Mouse (Mus musculus) hindbrain, embryonic 15.5 days (tissue): ENCODE results near the gene Arpc2. TPM values are rescaled to one million over a fixed set of nuclear protein-coding genes. Genes with fewer than 3 reads are reported as not detected.
"Not testable (repeated sequence)": the region's sequence is repeated elsewhere in the genome, so short reads cannot be mapped to it uniquely, and the experiment has no call there.

ENCODE experiments used
- ATAC-seq: fragments of 200-750 bp; cut with Nextera tagmentation; 2 replicates; pipeline ENCODE4 v1.8.0; 2017; ENCODE audit warnings: low read depth, moderate number of reproducible peaks, moderate TSS enrichment; ENCODE audit not compliant: low FRiP score
- H3K27ac ChIP-seq: fragments of 300-500 bp; sonication (generic); replicated peaks from 2 replicates; pipeline ENCODE4 v1.5.1; 2015; ENCODE audit warnings: mild to moderate bottlenecking, inconsistent platforms
- H3K27me3 ChIP-seq: fragments of 300-500 bp; sonication (generic); 2 replicates; pipeline ENCODE4 v1.6.1; 2015; ENCODE audit warnings: control low read depth, inconsistent platforms
- H3K36me3 ChIP-seq: fragments of 300-500 bp; sonication (generic); 2 replicates; pipeline ENCODE4 v1.6.1; 2015; ENCODE audit warnings: control low read depth, inconsistent platforms
- H3K4me1 ChIP-seq: fragments of 300-500 bp; sonication (generic); replicated peaks from 2 replicates; pipeline ENCODE4 v1.6.1; 2015; ENCODE audit warnings: control low read depth, inconsistent platforms
- H3K4me2 ChIP-seq: fragments of 300-500 bp; sonication (generic); 2 replicates; pipeline ENCODE4 v1.6.1; 2015; ENCODE audit warnings: moderate library complexity, mild to moderate bottlenecking, inconsistent platforms
- H3K4me3 ChIP-seq: fragments of 300-500 bp; sonication (generic); 2 replicates; pipeline ENCODE4 v1.5.1; 2015; ENCODE audit warnings: mild to moderate bottlenecking, inconsistent platforms
- H3K9ac ChIP-seq: fragments of 300-500 bp; sonication (generic); 2 replicates; pipeline ENCODE4 v1.6.1; 2015; ENCODE audit warnings: inconsistent platforms
- H3K9me3 ChIP-seq: fragments of 300-500 bp; sonication (generic); 2 replicates; pipeline ENCODE4 v1.6.1; 2016; ENCODE audit warnings: control low read depth, inconsistent platforms
- WGBS: fragments of 180-500 bp; shearing (Covaris S2); methylation state at CpG from one replicate; pipeline ENCODE4 v1.1.7; 2015; 5-methylcytosine and 5-hydroxymethylcytosine counted together
- polyA plus RNA-seq: library from polyadenylated mRNA; unstranded; fragments of >200 nt; fragmentation: Nextera tagmentation; extraction: Ambion mirVana; gene quantifications from 2 replicates; pipeline ENCODE4 v1.2.1, GENCODE M21; 2015

Arpc2 gene
- polyA plus RNA-seq, 1 experiment from 2014 or later: 397 TPM

- not testable (repeated sequence) for ATAC-seq, H3K36me3 ChIP-seq, H3K4me3 ChIP-seq, H3K9me3 ChIP-seq, H3K27ac ChIP-seq, H3K27me3 ChIP-seq, H3K4me2 ChIP-seq, H3K9ac ChIP-seq
- H3K4me1 ChIP-seq: peaks cover 45% of the 10 kb centered on the region
- WGBS: 55% methylated on average over 16 of the region's 17 CpGs
These were observed 51.2 kb downstream of the Arpc2 start for GRCm38 (mm10) chr1:74286869-74287607.

GRCm38 (mm10) chr1:74288327-74288726 lies 52.4 kb downstream of the Arpc2 start:
- H3K4me1 ChIP-seq: peaks cover 37% of the 10 kb centered on the region
- H3K4me3 ChIP-seq: no peak overlapping the region
- H3K27ac ChIP-seq: no peak overlapping the region
- H3K27me3 ChIP-seq: no peaks in the 10 kb centered on the region
- H3K4me2 ChIP-seq: no peak overlapping the region
- no peak for ATAC-seq
- WGBS: 82% methylated on average over 4 of the region's 4 CpGs
- H3K36me3 ChIP-seq: 0 out of 2 replicates have a peak, but pooled peaks cover 3% of the 10 kb centered on the region
- H3K9ac ChIP-seq: no peak overlapping the region
- H3K9me3 ChIP-seq: no peaks in the 10 kb centered on the region

GRCm38 (mm10) chr1:74289248-74289647 lies 53.4 kb downstream of the Arpc2 start:
- Histone ChIP-seq H3K4me1 (peaks cover 33% of the 10 kb centered on the region), H3K4me2 (no peak overlapping the region), H3K4me3 (no peak overlapping the region), H3K36me3 (peaks cover 3% of the 10 kb centered on the region; the same call in 1 of the 2 replicates), H3K9ac (no peak overlapping the region), H3K9me3 (no peaks in the 10 kb centered on the region), H3K27ac (no peak overlapping the region), H3K27me3 (no peaks in the 10 kb centered on the region)
- 91% methylated on average over 9 of the region's 9 CpGs for WGBS
- ATAC-seq: no peak

- H3K4me1 ChIP-seq: peaks cover 33% of the 10 kb centered on the region
- no peak for ATAC-seq
- no peaks in the 10 kb centered on the region for H3K9me3 ChIP-seq
- no peak overlapping the region for H3K9ac ChIP-seq
- H3K36me3 ChIP-seq: peaks cover 3% of the 10 kb centered on the region; the same call in 1 of the 2 replicates
- WGBS: 82% methylated on average over 2 of the region's 2 CpGs
- H3K27ac ChIP-seq: no peak overlapping the region
- H3K27me3 ChIP-seq: no peaks in the 10 kb centered on the region
- no peak overlapping the region for H3K4me2 ChIP-seq
- H3K4me3 ChIP-seq: no peak overlapping the region
These were observed 53.9 kb downstream of the Arpc2 start for GRCm38 (mm10) chr1:74289740-74290139.

GRCm38 (mm10) chr1:74290141-74290540 lies 54.3 kb downstream of the Arpc2 start:
- Histone ChIP-seq H3K4me3 (no peak overlapping the region), H3K4me2 (no peak overlapping the region), H3K36me3 (peaks cover 3% of the 10 kb centered on the region; the same call in 1 of the 2 replicates), H3K9ac (no peak overlapping the region), H3K9me3 (no peaks in the 10 kb centered on the region), H3K4me1 (peaks cover 34% of the 10 kb centered on the region), H3K27ac (no peak overlapping the region), H3K27me3 (no peaks in the 10 kb centered on the region)
- no peak for ATAC-seq
- WGBS: 89% methylated on average over 5 of the region's 5 CpGs

- H3K9me3 ChIP-seq: no peaks in the 10 kb centered on the region
- H3K4me2 ChIP-seq: no peak overlapping the region
- H3K36me3 ChIP-seq: peaks cover 3% of the 10 kb centered on the region; the same call in 1 of the 2 replicates
- no peaks in the 10 kb centered on the region for H3K27me3 ChIP-seq
- no peak for ATAC-seq
- H3K4me1 ChIP-seq: peaks cover 42% of the 10 kb centered on the region
- no peak overlapping the region for H3K4me3 ChIP-seq
- no peak overlapping the region for H3K9ac ChIP-seq
- 82% methylated on average over 11 of the region's 11 CpGs for WGBS
- H3K27ac ChIP-seq: no peak overlapping the region
These were observed 56.6 kb downstream of the Arpc2 start for GRCm38 (mm10) chr1:74292331-74293020.

GRCm38 (mm10) chr1:74293306-74293960 lies 57.5 kb downstream of the Arpc2 start:
- Histone ChIP-seq H3K4me1 (peaks cover 41% of the 10 kb centered on the region), H3K27ac (no peak overlapping the region), H3K4me2 (no peak overlapping the region), H3K9ac (no peak overlapping the region), H3K27me3 (no peaks in the 10 kb centered on the region), H3K4me3 (no peak overlapping the region), H3K9me3 (no peaks in the 10 kb centered on the region), H3K36me3 (peaks cover 3% of the 10 kb centered on the region; the same call in 1 of the 2 replicates)
- ATAC-seq: no peak
- 85% methylated on average over 8 of the region's 8 CpGs for WGBS

GRCm38 (mm10) chr1:74294090-74294643 lies 58.3 kb downstream of the Arpc2 start:
- no peaks in the 10 kb centered on the region for H3K9me3 ChIP-seq
- H3K36me3 ChIP-seq: peaks cover 3% of the 10 kb centered on the region; the same call in 1 of the 2 replicates
- WGBS: 92% methylated on average over 3 of the region's 3 CpGs
- H3K4me3 ChIP-seq: no peak overlapping the region
- no peak overlapping the region for H3K4me2 ChIP-seq
- H3K27ac ChIP-seq: no peak overlapping the region
- no peak for ATAC-seq
- H3K4me1 ChIP-seq: peaks cover 41% of the 10 kb centered on the region
- H3K9ac ChIP-seq: no peak overlapping the region
- no peaks in the 10 kb centered on the region for H3K27me3 ChIP-seq

- Histone ChIP-seq H3K4me3 (no peak overlapping the region), H3K9ac (no peak overlapping the region), H3K9me3 (no peaks in the 10 kb centered on the region), H3K4me2 (no peak overlapping the region), H3K27ac (peak overlapping the region; percentile 84), H3K36me3 (peaks cover 3% of the 10 kb centered on the region; the same call in 1 of the 2 replicates), H3K4me1 (peaks cover 38% of the 10 kb centered on the region), H3K27me3 (no peaks in the 10 kb centered on the region)
- ATAC-seq: no peak
- 89% methylated on average over 6 of the region's 6 CpGs for WGBS
These were observed 59.0 kb downstream of the Arpc2 start for GRCm38 (mm10) chr1:74294733-74295455.

GRCm38 (mm10) chr1:74295456-74296171 lies 59.7 kb downstream of the Arpc2 start:
- Histone ChIP-seq H3K27me3 (no peaks in the 10 kb centered on the region), H3K9me3 (no peaks in the 10 kb centered on the region), H3K36me3 (peaks cover 3% of the 10 kb centered on the region; the same call in 1 of the 2 replicates), H3K4me1 (peaks cover 31% of the 10 kb centered on the region), H3K9ac (no peak overlapping the region), H3K4me2 (peak overlapping the region; percentile 12), H3K4me3 (no peak overlapping the region), H3K27ac (peak overlapping the region; percentile 84)
- 25% methylated on average over 9 of the region's 9 CpGs for WGBS
- ATAC-seq: peak; percentile 91

- ATAC-seq: no peak
- no peak overlapping the region for H3K9ac ChIP-seq
- H3K4me1 ChIP-seq: peaks cover 31% of the 10 kb centered on the region
- WGBS: 62% methylated on average over 6 of the region's 6 CpGs
- no peaks in the 10 kb centered on the region for H3K27me3 ChIP-seq
- H3K4me3 ChIP-seq: no peak overlapping the region
- peak overlapping the region; percentile 84 for H3K27ac ChIP-seq
- H3K36me3 ChIP-seq: peaks cover 2% of the 10 kb centered on the region; the same call in 1 of the 2 replicates
- no peaks in the 10 kb centered on the region for H3K9me3 ChIP-seq
- H3K4me2 ChIP-seq: peak overlapping the region; percentile 12; the same call in 1 of the 2 replicates
These were observed 60.6 kb downstream of the Arpc2 start for GRCm38 (mm10) chr1:74296477-74296876.
